Mouse (Mus musculus) bone marrow, adult 2 months (tissue): ENCODE measurements around the gene A130010J15Rik.

ENCODE experiments used
- CTCF ChIP-seq: fragments of 200-500 bp; IDR thresholded peaks from 2 replicates; pipeline ENCODE4 v1.5.1; 2011; ENCODE audit warnings: low read length, control low read depth; ENCODE audit not compliant: control insufficient read depth, insufficient read depth
- POLR2A ChIP-seq: fragments of 200-500 bp; IDR thresholded peaks from 2 replicates; pipeline ENCODE4 v1.6.1; 2011; ENCODE audit warnings: low read depth, mild to moderate bottlenecking, control low read depth, low read length, borderline replicate concordance; ENCODE audit not compliant: control insufficient read depth

DNA sequence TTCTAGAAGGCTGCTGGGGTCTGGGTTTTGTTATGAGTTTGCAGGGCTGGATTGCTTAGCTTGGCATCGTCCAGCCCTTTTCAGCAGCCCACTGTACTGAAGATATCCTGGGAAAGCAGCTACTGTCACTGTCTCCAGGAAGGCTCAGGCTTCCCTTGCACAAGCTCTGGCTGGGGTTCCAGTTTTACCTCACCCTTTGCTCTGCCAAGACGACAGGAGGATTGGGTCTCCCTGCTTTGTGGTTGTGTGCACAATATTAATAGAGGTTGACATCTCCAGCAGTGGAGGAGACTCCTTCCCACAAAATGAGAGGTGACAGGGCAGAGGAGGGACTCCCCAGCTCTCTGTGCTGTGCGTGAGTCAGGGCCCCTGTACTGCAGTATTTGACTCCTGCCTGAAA, 18.6 kb upstream of the A130010J15Rik start:
- TF ChIP-seq POLR2A (no peak), CTCF (no peak)
